Mouse (Mus musculus) hematopoietic stem cell, adult 5-6 weeks (primary cell): ENCODE measurements around the gene Prickle3. TPM values are rescaled to one million over a fixed set of nuclear protein-coding genes. Genes with fewer than 3 reads are reported as not detected.
"Not testable (repeated sequence)": the region's sequence is repeated elsewhere in the genome, so short reads cannot be mapped to it uniquely, and the experiment has no call there.

Experiments
- ATAC-seq, 2 experiments: fragments of 125-278 bp in 1 of 2; replicated peaks in 1 of 2; 2 replicates each; pipeline ENCODE4 v1.8.0; 2016 to 2017; ENCODE audit warnings: inconsistent platforms in 2 of 2, mild to moderate bottlenecking in 2 of 2, moderate number of reproducible peaks in 2 of 2, low read depth in 1 of 2, moderate TSS enrichment in 1 of 2; ENCODE audit not compliant: low FRiP score in 2 of 2, poor library complexity in 2 of 2, severe bottlenecking in 2 of 2, insufficient read depth in 1 of 2, low TSS enrichment in 1 of 2
- total RNA-seq: library from RNA; stranded (forward); fragments of 172-1452, 232-1000 nt; gene quantifications from 2 replicates; pipeline ENCODE4 v1.2.3, GENCODE M21; 2017

The Prickle3 gene
- total RNA-seq, 1 experiment from 2014 or later, result 8.3 TPM

GRCm38 (mm10) chrX:7714135-7714899 lies 57.3 kb downstream of the Prickle3 start, which contains the start of gene Wdr45:
TSS of gene Wdr45 (plus strand) at chrX:7714333.
- peak; percentile 95 to 99 for ATAC-seq

- ATAC-seq, result not testable (repeated sequence)
Observed at GRCm38 (mm10) chrX:7716058-7716457, 59.0 kb downstream of the Prickle3 start.

Other genes with a start within 250 kb of the Prickle3 start
- gene Foxp3, start 83.6 kb upstream of the Prickle3 start, total RNA-seq, result 0.25 and 0.69 TPM in 2 replicates
- 0.99 and 1.9 TPM in 2 replicates for gene Ppp1r3f, start 83.0 kb upstream of the Prickle3 start, total RNA-seq
- gene Ccdc22, start 51.7 kb upstream of the Prickle3 start, total RNA-seq, result 23.2 and 32.1 TPM in 2 replicates
- not detected in 2 replicates for gene Cacna1f, start 50.2 kb upstream of the Prickle3 start, total RNA-seq
- 0.94 and 1.1 TPM in 2 replicates for gene Syp, start 18.8 kb upstream of the Prickle3 start, total RNA-seq
- 79.7 and 95.8 TPM in 2 replicates for gene Plp2, start 14.1 kb downstream of the Prickle3 start, total RNA-seq
- 0.40 and 0.75 TPM in 2 replicates for gene Magix, start 24.0 kb downstream of the Prickle3 start, total RNA-seq
- gene Gpkow, start 39.9 kb downstream of the Prickle3 start, total RNA-seq, result 20.3 and 25.5 TPM in 2 replicates
- gene Wdr45, start 57.1 kb downstream of the Prickle3 start, total RNA-seq, result 31.2 and 46.8 TPM in 2 replicates
- gene Gm45208, start 65.0 kb downstream of the Prickle3 start, total RNA-seq, result not detected in 2 replicates
- 7.0 and 7.1 TPM in 2 replicates for gene Praf2, start 71.2 kb downstream of the Prickle3 start, total RNA-seq
- gene Ccdc120, start 93.6 kb downstream of the Prickle3 start, total RNA-seq, result 1.8 and 2.1 TPM in 2 replicates
- gene Tfe3, start 105.3 kb downstream of the Prickle3 start, total RNA-seq, result 9.6 and 12.4 TPM in 2 replicates
- gene Gripap1, start 132.5 kb downstream of the Prickle3 start, total RNA-seq, result 48.4 TPM in 2 replicates
- 0.63 and 2.1 TPM in 2 replicates for gene Kcnd1, start 165.0 kb downstream of the Prickle3 start, total RNA-seq
- gene Otud5, start 184.1 kb downstream of the Prickle3 start, total RNA-seq, result 73.7 and 89.4 TPM in 2 replicates
- gene Pim2, start 221.0 kb downstream of the Prickle3 start, total RNA-seq, result 3.1 and 7.8 TPM in 2 replicates
- 17.2 and 25.7 TPM in 2 replicates for gene Slc35a2, start 226.8 kb downstream of the Prickle3 start, total RNA-seq
- gene Pqbp1, start 242.0 kb downstream of the Prickle3 start, total RNA-seq, result 167 and 186 TPM in 2 replicates
- 39.3 and 51.9 TPM in 2 replicates for gene Timm17b, start 242.1 kb downstream of the Prickle3 start, total RNA-seq